ENCODE assay signal across 32 mouse cellular contexts in the genomic region with DNA sequence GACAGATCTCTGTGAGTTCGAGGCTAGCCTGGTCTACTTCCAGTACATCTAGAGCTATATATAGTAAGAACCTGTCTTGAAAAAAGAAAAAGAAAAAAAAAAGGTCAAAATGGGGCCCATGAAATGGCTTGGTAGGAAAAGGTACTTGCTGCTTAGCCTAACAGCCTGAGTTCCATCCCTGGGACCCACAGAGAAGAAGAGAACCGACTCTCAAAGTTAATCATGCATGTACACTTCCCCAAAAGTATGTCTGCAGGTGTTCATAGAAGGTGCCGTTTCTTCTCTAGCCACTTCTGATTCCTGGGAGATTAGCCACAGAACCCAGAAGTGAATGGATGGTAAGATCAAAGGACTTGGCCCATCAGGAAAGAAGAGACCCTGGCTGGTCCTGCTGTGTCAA. TPM values are rescaled to one million over a fixed set of nuclear protein-coding genes. Genes with fewer than 3 reads are reported as not detected.
"Had no signal": no experiment of that assay in that cellular context is flagged by ENCODE, and none has a peak within 500 bp of the region (broad histone marks: within the 10 kb centered on the region; RNA-seq: fewer than 3 reads in every experiment).

No protein-coding gene starts in this region.

- H3K4me3 ChIP-seq: kidney, embryonic 15.5 days; limb, embryonic 13.5 days; lung, embryonic 15.5 days; midbrain, embryonic 10.5 days; midbrain, embryonic 13.5 days; myocyte; neural tube, embryonic 13.5 days had no signal

- H3K4me2 ChIP-seq: kidney, embryonic 15.5 days; limb, embryonic 13.5 days; liver, embryonic 11.5 days; lung, embryonic 15.5 days; midbrain, embryonic 13.5 days; neural tube, embryonic 13.5 days had no signal

- DNase-seq: kidney, adult 11 months; kidney, adult 8-10 months; kidney, postnatal 4 days; left cerebral cortex, postnatal 4 days; lung, adult 18-20 months; lung, postnatal 10 days; lung, postnatal 36 days; retina, postnatal 1 day; right cerebral cortex, postnatal 25 days; spleen, adult 18-20 months; thymus, adult 2 months; thymus, postnatal 14 days; thymus, postnatal 4 days had no signal

- H3K9me3 ChIP-seq: kidney, embryonic 15.5 days; limb, embryonic 13.5 days; lung, embryonic 15.5 days; megakaryocyte, embryonic 14.5 days; midbrain, embryonic 10.5 days; midbrain, embryonic 13.5 days; neural tube, embryonic 13.5 days had no signal

- ATAC-seq: midbrain, embryonic 13.5 days; midbrain, embryonic 16.5 days had no signal

- H3K9ac ChIP-seq: kidney, embryonic 15.5 days; limb, embryonic 13.5 days; liver, embryonic 14.5 days; lung, embryonic 15.5 days; midbrain, embryonic 13.5 days; neural tube, embryonic 13.5 days had no signal

- H3K36me3 ChIP-seq: kidney, embryonic 15.5 days; limb, embryonic 13.5 days; lung, embryonic 15.5 days had no signal

- H3K27ac ChIP-seq: kidney, embryonic 15.5 days; limb, embryonic 13.5 days; liver, embryonic 14.5 days; midbrain, embryonic 10.5 days; midbrain, embryonic 13.5 days; neural tube, embryonic 13.5 days; stomach, postnatal 0 days had no signal

- H3K27me3 ChIP-seq: kidney, embryonic 15.5 days; limb, embryonic 13.5 days; lung, embryonic 15.5 days; megakaryocyte, embryonic 14.5 days; midbrain, embryonic 13.5 days; neural tube, embryonic 13.5 days had no signal

RNA-seq across cellular contexts. Expression of gene Sept12, which starts 29.2 kb away (rescaled TPM):
- total RNA-seq: layer of hippocampus, adult 18-20 months; layer of hippocampus, postnatal 14 days; left cerebral cortex, adult 8-10 months; left cerebral cortex, postnatal 14 days; left cerebral cortex, postnatal 4 days; monocyte, adult 5-6 weeks; neutrophil, adult 5-6 weeks had no signal
- polyA plus RNA-seq: kidney, embryonic 15.5 days; limb, embryonic 13.5 days; liver, embryonic 11.5 days; midbrain, embryonic 10.5 days; midbrain, embryonic 13.5 days; midbrain, embryonic 16.5 days; neural tube, embryonic 13.5 days; stomach, embryonic 14.5 days; stomach, postnatal 0 days had no signal

RNA-seq across cellular contexts. Expression of gene Smim22, which starts 38.7 kb away (rescaled TPM):
- total RNA-seq: layer of hippocampus, adult 18-20 months; layer of hippocampus, postnatal 14 days; left cerebral cortex, adult 8-10 months; left cerebral cortex, postnatal 14 days; left cerebral cortex, postnatal 4 days; monocyte, adult 5-6 weeks; neutrophil, adult 5-6 weeks had no signal
- polyA plus RNA-seq: neural tube, embryonic 13.5 days had no signal
